Mouse (Mus musculus): ENCODE measurements around the gene Lck. TPM values are rescaled to one million over a fixed set of nuclear protein-coding genes. Genes with fewer than 3 reads are reported as not detected.

Gene Lck
- polyA plus RNA-seq, 1 experiment from 2014 or later: 10.5 TPM

DNA sequence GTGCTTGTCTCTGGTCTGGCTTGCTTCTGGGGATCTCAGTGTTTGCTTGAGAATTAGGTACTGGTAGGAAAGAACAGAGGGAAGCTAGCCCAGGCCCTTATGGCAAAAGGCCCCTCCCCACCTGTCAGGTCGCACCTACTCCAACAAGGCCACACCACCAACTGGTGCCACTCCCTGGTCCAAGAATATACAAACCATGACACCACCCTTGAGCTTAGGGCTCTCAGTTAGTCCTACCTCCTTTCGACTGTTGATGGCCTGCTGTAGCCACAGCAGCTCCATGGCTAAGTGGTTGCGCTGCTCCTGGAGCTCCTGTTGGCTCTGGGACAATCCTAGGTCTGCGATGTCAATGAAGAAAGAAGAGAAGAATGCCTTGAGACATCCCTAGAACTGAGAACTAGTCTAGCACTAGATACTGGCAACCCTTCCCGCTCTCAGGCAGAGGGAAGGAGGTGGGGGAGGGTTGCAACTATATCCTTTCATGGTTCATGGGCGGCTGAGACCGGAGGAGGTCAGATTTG lies 43.7 kb upstream of the Lck start:
- Histone ChIP-seq H3K36me3 (ENCODE audit: control insufficient read depth, insufficient read depth, low read length) (0 out of 2 replicates have a peak, but pooled peaks cover 3% of the 10 kb centered on the region), H3K4me3 (ENCODE audit: low read depth, low read length) (no peak overlapping the region), H3K4me1 (ENCODE audit: control insufficient read depth, insufficient read depth, low read length) (peaks cover 11% of the 10 kb centered on the region), H3K27ac (ENCODE audit: low read depth, low read length) (no peak overlapping the region), H3K27me3 (ENCODE audit: control insufficient read depth, insufficient read depth, low read length) (no peaks in the 10 kb centered on the region), H3K9ac (replicated peaks; ENCODE audit: low read depth, low read length) (no peak overlapping the region), H3K4me2 (ENCODE audit: low read depth, low read length) (no peak overlapping the region), H3K9me3 (ENCODE audit: control insufficient read depth, low read length) (no peaks in the 10 kb centered on the region)
- no peak for ATAC-seq (ENCODE audit: low read depth)
- 94% methylated on average over 7 of the region's 7 CpGs for WGBS

DNA sequence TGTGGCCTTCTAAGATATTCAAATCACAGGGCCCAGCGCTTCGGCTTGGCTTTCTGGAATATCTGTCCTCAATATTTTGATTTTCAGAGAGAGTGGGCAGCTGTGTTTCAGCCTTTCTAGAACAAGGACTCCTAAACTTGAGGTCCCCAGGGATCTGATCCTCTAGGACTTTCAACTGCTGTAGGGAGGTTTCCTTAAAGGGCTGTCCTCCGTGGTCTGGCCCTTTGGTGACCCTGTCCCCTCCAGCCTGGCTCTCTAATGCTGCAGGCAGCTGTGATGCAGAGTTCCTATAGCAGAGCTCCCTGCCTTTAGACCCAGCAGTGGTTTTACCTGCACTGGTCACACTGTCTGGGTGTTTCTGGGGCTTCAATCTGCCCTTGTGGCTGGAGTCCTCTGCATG lies 43.2 kb upstream of the Lck start:
- Histone ChIP-seq H3K4me3 (ENCODE audit: low read depth, low read length) (no peak overlapping the region), H3K9me3 (ENCODE audit: control insufficient read depth, low read length) (no peaks in the 10 kb centered on the region), H3K27me3 (ENCODE audit: control insufficient read depth, insufficient read depth, low read length) (no peaks in the 10 kb centered on the region), H3K4me1 (ENCODE audit: control insufficient read depth, insufficient read depth, low read length) (peaks cover 8% of the 10 kb centered on the region; the same call in 1 of the 2 replicates), H3K4me2 (ENCODE audit: low read depth, low read length) (no peak overlapping the region), H3K27ac (ENCODE audit: low read depth, low read length) (no peak overlapping the region), H3K36me3 (ENCODE audit: control insufficient read depth, insufficient read depth, low read length) (0 out of 2 replicates have a peak, but pooled peaks cover 3% of the 10 kb centered on the region), H3K9ac (replicated peaks; ENCODE audit: low read depth, low read length) (no peak overlapping the region)
- WGBS: 93% methylated on average over 3 of the region's 3 CpGs
- no peak for ATAC-seq (ENCODE audit: low read depth)

DNA sequence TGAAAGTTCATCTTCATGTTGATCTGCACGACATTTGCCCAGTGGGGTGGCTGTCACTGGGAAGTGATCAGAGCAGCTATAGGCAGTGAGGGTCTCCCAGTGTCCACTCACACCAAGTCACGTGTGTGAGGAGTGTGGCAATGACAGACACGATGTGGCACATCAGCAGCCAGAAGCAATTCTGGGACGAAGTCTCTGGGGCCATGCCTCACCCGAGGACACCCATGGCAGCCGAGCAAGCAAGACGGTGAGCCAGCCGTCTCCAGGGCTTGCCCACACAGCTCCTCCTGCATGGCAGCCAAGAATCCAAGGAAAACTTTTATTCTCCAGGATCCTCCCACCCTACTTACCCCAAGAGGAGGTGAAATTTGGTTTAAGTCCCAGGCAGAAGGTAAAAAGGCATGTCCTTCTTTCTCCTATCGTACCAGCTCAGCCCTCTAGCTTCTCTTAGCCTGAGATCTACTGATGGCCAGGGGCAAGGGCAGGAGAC lies 42.4 kb upstream of the Lck start:
- Histone ChIP-seq H3K9me3 (ENCODE audit: control insufficient read depth, low read length) (no peaks in the 10 kb centered on the region), H3K27ac (ENCODE audit: low read depth, low read length) (no peak overlapping the region), H3K4me3 (ENCODE audit: low read depth, low read length) (no peak overlapping the region), H3K4me2 (ENCODE audit: low read depth, low read length) (no peak overlapping the region), H3K4me1 (ENCODE audit: control insufficient read depth, insufficient read depth, low read length) (peaks cover 8% of the 10 kb centered on the region; the same call in 1 of the 2 replicates), H3K27me3 (ENCODE audit: control insufficient read depth, insufficient read depth, low read length) (no peaks in the 10 kb centered on the region), H3K9ac (replicated peaks; ENCODE audit: low read depth, low read length) (no peak overlapping the region), H3K36me3 (ENCODE audit: control insufficient read depth, insufficient read depth, low read length) (0 out of 2 replicates have a peak, but pooled peaks cover 3% of the 10 kb centered on the region)
- WGBS: 91% methylated on average over 9 of the region's 9 CpGs
- no peak for ATAC-seq (ENCODE audit: low read depth)

DNA sequence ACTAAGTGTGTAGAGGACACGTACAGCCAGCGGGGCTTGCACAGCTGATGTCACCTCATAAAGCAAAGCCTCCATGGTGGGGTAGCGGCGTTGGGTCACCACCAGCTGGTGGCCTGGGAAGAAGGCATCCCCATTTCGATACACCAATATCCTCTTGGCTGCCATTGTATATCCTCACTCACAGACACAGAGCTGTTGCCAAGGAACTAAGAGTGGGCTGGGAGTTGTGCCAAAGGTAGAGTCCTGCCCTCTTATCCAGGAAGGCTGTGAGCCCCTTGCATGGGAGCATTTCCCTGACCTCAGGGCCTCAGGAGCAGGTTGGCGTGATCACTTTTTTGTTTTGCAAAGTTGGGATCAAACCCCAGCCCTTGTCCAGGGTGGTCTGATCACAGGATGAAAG lies 40.7 kb upstream of the Lck start, which contains the start of gene Dcdc2b:
Gene Dcdc2b (minus strand): TSS at position 165 of the 400 bp plus-strand sequence.
- H3K4me1 ChIP-seq (ENCODE audit: control insufficient read depth, insufficient read depth, low read length): peaks cover 8% of the 10 kb centered on the region; the same call in 1 of the 2 replicates
- H3K9me3 ChIP-seq (ENCODE audit: control insufficient read depth, low read length): no peaks in the 10 kb centered on the region
- H3K9ac ChIP-seq (replicated peaks; ENCODE audit: low read depth, low read length): no peak within 1 kb of the TSS
- no peaks in the 10 kb centered on the region for H3K27me3 ChIP-seq (ENCODE audit: control insufficient read depth, insufficient read depth, low read length)
- no peak within 1 kb of the TSS for H3K4me3 ChIP-seq (ENCODE audit: low read depth, low read length)
- WGBS: 80% methylated on average over 6 of the region's 6 CpGs
- H3K36me3 ChIP-seq (ENCODE audit: control insufficient read depth, insufficient read depth, low read length): 0 out of 2 replicates have a peak, but pooled peaks cover 3% of the 10 kb centered on the region
- ATAC-seq (ENCODE audit: low read depth): no peak
- H3K27ac ChIP-seq (ENCODE audit: low read depth, low read length): no peak within 1 kb of the TSS
- H3K4me2 ChIP-seq (ENCODE audit: low read depth, low read length): no peak within 1 kb of the TSS

DNA sequence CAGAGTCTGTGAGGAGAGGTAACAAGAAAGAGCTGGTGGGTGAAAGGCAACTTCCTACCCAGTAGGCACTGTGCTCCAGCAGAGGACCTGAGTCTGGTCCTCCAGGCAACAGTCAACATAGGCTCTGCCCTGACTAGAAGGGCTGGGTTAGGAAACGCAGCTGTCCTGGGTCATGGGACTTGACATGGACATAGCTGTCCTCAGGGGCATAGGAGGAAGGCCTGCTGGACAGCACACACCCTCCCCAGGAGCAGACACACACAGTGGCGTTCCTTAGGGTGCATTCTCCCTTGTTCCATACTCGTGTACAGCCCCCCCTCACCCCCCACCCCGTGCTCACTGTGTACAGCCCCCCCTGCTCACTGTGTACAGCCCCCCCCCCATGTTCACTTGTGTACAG lies 37.0 kb upstream of the Lck start:
- H3K9ac ChIP-seq (replicated peaks; ENCODE audit: low read depth, low read length): no peak overlapping the region
- no peaks in the 10 kb centered on the region for H3K27me3 ChIP-seq (ENCODE audit: control insufficient read depth, insufficient read depth, low read length)
- no peak overlapping the region for H3K4me3 ChIP-seq (ENCODE audit: low read depth, low read length)
- ATAC-seq (ENCODE audit: low read depth): no peak
- 75% methylated on average over 4 of the region's 4 CpGs for WGBS
- H3K4me2 ChIP-seq (ENCODE audit: low read depth, low read length): no peak overlapping the region
- no peaks in the 10 kb centered on the region for H3K4me1 ChIP-seq (ENCODE audit: control insufficient read depth, insufficient read depth, low read length)
- H3K9me3 ChIP-seq (ENCODE audit: control insufficient read depth, low read length): no peaks in the 10 kb centered on the region
- H3K36me3 ChIP-seq (ENCODE audit: control insufficient read depth, insufficient read depth, low read length): peaks cover 12% of the 10 kb centered on the region
- H3K27ac ChIP-seq (ENCODE audit: low read depth, low read length): no peak overlapping the region

DNA sequence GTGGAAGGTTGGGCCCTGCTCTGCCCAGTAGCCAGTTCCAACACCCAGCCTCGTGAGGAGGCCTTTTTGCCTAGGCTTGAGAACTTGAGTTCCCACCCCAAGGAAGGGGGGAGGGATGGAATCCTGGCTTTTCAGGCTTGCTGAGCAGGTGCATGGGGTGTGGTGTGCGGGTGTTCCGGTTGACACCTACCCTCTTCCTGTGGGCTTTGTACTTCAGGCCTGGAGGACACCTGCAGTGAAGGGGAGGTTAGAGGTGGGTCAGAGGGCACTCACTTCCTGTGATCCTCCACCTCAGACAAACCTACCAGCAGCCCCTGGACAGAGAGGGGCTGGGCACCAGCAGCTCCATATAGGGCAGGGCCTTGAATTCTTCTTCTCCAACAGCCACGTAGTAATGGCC lies 36.6 kb upstream of the Lck start:
- Histone ChIP-seq H3K27me3 (ENCODE audit: control insufficient read depth, insufficient read depth, low read length) (no peaks in the 10 kb centered on the region), H3K4me1 (ENCODE audit: control insufficient read depth, insufficient read depth, low read length) (no peaks in the 10 kb centered on the region), H3K27ac (ENCODE audit: low read depth, low read length) (no peak overlapping the region), H3K4me2 (ENCODE audit: low read depth, low read length) (no peak overlapping the region), H3K36me3 (ENCODE audit: control insufficient read depth, insufficient read depth, low read length) (peaks cover 15% of the 10 kb centered on the region), H3K9me3 (ENCODE audit: control insufficient read depth, low read length) (no peaks in the 10 kb centered on the region), H3K9ac (replicated peaks; ENCODE audit: low read depth, low read length) (no peak overlapping the region), H3K4me3 (ENCODE audit: low read depth, low read length) (no peak overlapping the region)
- no peak for ATAC-seq (ENCODE audit: low read depth)
- WGBS: 84% methylated on average over 4 of the region's 4 CpGs

DNA sequence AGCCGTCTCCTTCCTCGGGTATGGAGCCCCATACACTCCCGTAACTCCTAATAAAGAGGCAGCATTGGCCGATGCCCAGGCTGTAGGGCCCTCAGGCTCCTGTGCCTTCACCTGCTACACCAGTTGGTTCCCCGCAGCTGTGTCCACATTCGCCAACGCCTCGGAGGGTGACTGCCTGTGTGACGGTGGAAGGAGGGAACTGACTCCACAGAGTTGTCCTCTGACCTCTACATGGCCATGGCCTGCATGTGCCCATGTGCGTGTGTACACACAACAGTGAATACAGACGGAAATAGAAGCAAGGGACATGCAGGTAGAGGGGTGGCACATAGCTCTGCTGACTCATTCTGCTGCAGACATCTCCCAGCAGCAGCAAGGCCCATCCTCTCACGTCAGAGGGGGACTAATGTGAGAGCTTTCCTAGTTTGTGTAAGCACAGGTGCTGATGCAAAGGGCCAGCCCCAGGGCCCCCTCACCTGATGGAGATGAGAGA lies 35.7 kb upstream of the Lck start:
- Histone ChIP-seq H3K4me2 (ENCODE audit: low read depth, low read length) (no peak overlapping the region), H3K27me3 (ENCODE audit: control insufficient read depth, insufficient read depth, low read length) (no peaks in the 10 kb centered on the region), H3K36me3 (ENCODE audit: control insufficient read depth, insufficient read depth, low read length) (peaks cover 15% of the 10 kb centered on the region), H3K4me3 (ENCODE audit: low read depth, low read length) (no peak overlapping the region), H3K9me3 (ENCODE audit: control insufficient read depth, low read length) (no peaks in the 10 kb centered on the region), H3K4me1 (ENCODE audit: control insufficient read depth, insufficient read depth, low read length) (no peaks in the 10 kb centered on the region), H3K9ac (replicated peaks; ENCODE audit: low read depth, low read length) (no peak overlapping the region), H3K27ac (ENCODE audit: low read depth, low read length) (no peak overlapping the region)
- ATAC-seq (ENCODE audit: low read depth): no peak
- WGBS: 86% methylated on average over 12 of the region's 12 CpGs

DNA sequence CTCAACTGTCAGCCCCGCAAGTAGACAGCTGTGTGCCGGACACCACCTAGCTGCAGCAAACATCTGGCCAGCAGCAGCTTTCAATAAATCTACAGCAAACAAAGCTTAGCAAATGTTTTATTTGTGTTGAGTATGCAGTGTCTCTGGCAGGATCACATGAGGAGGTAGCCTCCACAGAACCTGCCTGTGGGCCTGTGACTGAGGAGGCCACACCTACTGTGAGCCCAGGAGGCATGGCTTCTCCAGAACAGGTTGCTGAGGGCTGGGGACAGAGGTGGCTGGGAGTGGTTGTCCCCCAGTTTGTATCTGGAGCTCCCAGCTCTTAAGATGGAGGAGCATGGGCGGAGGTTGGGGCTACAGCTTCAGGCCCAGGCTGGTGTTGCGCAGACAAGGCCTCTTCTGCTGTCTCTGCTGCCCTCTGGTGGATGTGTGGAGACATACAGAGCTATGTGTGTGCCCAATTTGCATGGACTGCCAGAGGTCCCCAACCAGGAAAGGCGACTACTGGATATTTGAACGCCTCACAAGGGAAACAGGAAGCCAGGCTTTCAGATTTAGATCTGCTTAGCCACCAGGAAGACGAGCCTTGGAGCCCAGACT lies 35.1 kb upstream of the Lck start:
- H3K36me3 ChIP-seq (ENCODE audit: control insufficient read depth, insufficient read depth, low read length): peaks cover 20% of the 10 kb centered on the region
- 38% methylated on average over 7 of the region's 7 CpGs for WGBS

More for the DNA sequence above, 35.1 kb upstream of the Lck start:
- Histone ChIP-seq H3K9me3 (ENCODE audit: control insufficient read depth, low read length) (no peaks in the 10 kb centered on the region), H3K4me1 (ENCODE audit: control insufficient read depth, insufficient read depth, low read length) (no peaks in the 10 kb centered on the region), H3K9ac (replicated peaks; ENCODE audit: low read depth, low read length) (0 out of 2 replicates have a peak overlapping the region, but pooled peaks have one; percentile 16), H3K4me2 (ENCODE audit: low read depth, low read length) (no peak overlapping the region), H3K27ac (ENCODE audit: low read depth, low read length) (0 out of 2 replicates have a peak overlapping the region, but pooled peaks have one; percentile 39), H3K4me3 (ENCODE audit: low read depth, low read length) (no peak overlapping the region), H3K27me3 (ENCODE audit: control insufficient read depth, insufficient read depth, low read length) (no peaks in the 10 kb centered on the region)
- ATAC-seq (ENCODE audit: low read depth): peak; percentile 83

All from neural tube, embryonic 14.5 days (tissue).